Mouse (Mus musculus) embryo, embryonic 10.5 days (tissue): ENCODE measurements around the gene Ap4m1.
"Not testable (repeated sequence)": the region's sequence is repeated elsewhere in the genome, so short reads cannot be mapped to it uniquely, and the experiment has no call there.

Experiments
- DNase-seq: peaks from one replicate; pipeline ENCODE4 v3.0.0-alpha.2; 2015; ENCODE audit warnings: low spot score

The Ap4m1 gene

DNA sequence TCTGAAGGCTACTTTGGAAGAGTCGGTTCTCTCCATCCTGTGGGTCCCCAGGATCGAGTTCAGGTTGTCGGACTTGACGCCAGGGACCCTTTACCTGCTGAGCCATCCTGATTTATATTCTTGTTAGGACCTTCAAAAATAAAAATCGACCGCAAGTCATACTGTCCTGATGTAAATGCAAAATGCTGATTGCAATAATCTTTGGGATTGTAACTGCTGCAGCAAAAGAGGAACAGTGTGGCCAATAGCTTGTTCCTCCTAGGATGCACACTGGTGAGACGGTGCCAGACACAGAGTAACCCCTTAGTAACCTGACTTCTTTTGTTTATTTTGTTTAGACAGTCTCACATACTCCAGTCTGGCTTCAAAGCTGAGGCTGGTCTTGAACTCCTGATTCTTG is 23.7 kb downstream of the Ap4m1 start:
- no peak for DNase-seq

DNA sequence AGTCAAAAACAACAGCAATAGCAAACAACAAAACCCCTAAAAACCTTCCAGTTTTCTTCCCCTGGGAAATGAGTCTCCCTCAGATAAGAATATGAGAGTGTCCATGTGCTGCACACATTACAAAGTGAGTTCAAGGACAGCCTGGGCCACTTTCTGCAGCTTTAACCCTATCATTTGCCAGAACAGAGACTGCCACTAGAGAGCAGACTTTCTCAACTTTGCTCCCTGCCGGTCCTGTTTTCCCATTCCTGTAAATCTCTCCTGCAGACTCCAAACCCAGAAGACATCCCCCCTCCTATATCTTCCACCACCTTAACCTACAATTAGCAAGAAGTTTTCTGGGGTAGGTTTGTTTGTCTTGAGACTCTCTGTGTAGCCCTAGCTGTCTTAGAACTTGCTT is 27.8 kb downstream of the Ap4m1 start:
- DNase-seq = peak; percentile 28

DNA sequence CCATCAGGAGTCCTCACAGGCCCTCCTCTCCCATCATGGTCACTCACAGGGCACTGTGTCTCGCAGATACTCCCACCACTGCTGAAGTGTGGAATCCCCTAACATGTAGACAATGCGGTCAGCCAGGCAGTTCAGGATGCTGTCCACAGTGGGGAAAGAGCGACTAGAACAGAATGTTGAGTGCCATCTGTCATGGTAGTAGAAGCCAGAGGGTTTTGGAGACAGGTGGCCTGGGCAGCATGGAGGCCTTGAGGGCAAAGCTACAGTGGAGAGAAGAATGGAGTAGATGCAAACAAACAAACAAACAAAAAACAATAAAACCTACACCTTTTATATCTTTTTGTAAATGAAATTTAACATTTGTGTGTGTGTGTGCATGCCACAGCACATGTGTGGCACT is 30.3 kb downstream of the Ap4m1 start:
- no peak for DNase-seq

DNA sequence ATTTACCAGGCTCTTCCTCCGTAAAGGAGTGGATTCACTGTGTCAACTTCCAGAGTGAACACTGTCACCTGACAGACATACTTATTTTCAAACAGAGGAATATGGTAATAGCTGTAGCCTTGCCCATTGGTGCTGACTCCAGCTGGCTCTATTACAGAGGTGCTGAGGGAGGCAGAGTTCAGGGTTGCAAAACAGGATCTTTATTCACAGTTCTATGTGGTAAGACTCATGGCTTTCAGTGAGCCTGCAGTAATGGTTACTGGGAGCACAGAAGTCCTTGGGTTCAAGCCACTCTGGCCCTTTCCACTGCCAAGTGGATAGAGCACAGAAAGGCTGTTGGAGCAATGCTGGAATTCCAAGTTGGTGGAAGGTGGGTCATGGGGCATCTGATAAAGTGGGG is 35.5 kb downstream of the Ap4m1 start:
- DNase-seq = no peak

DNA sequence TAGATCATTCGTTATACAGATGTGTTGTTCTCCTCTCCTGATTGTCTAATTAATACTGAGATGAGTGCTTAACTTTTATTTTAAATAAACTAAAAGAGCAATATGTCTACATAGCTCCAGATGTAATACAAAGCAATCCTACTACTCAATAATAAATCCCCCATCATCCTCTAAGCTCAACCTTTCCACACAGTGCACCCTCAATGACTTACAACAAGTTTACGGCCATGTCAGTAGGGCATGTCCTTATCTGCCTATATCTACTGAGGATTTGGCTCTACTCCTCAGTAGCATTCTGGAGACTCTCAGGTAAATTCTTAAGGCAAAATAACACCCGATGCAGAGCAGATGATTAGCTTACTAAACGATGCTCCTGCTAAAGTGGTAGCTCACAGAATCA is 36.1 kb downstream of the Ap4m1 start:
- DNase-seq = no peak

DNA sequence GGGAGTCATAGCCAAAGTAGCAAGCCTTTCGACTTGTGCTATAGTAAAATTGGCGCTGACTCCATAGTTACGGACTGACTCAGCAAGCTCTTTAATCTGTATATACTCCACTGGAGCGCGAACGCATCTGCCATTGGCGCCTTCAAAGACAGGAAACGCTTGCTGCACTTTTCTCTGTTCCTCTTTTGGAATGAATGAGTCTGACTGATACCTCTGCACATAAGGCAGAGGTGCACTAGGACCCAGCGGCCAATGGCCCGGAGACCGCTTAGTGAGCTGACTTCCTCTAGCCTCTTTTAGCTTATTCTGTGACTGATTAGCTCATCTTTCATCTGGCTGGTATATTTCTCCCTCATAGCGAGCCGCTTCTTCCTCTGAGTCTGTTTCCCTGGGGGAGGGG is 44.8 kb downstream of the Ap4m1 start:
- DNase-seq = not testable (repeated sequence)

DNA sequence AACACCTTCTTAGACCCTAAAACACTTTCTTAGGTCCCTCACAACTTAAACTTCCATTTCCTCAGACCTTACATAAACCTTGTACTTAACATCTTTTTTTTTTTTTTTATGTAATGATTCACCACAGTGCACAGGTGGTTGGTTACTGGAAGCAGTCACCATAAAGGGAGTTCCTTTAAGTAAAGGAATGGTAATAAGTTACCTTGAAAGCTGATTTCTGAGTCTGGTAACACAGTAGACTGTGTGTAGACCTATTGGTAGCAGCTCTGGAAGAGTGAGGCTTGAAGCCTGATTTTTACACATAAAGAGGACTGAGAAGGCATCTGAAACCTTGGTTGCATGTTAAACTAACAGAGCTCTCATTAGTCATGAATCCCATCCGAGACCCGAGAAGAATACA is 48.1 kb downstream of the Ap4m1 start:
- DNase-seq = no peak

DNA sequence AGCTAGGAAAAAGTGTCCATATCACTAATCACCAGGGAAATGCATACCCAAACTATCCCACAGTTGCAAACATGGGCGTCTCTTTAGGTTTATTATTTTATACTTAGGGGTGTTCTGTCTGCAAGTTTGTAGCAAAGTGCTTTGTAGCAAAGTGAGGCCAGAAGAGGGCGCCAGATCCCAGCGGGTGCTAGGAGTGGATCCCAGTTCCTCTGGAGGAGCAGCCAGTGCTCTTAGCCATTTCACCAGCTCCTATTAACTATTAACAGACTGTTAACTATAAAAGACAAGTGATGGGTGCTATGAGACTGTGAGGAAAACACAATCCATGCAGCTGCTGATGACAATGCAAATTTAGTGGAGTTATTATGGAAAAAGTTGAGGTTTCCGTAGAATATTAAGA is 50.3 kb downstream of the Ap4m1 start:
- DNase-seq = peak; percentile 80

DNA sequence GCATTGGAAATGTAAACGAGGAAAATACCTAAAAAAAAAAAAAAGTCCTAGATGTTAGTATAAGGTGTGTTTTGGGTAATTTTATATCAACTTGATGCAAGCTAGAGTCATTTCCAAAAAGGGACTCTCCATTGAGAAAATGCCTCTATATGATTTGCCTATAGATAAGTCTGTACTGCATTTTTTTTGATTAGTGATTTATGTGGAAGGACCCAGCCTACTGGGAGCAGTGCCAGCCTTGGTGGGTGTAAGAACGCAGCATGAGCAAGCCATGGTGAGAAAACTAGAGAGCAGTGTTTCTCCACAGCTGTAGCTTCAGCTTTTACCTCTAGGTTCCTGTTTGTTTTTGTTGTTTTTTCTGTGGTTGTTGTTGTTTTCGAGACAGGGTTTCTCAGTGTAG is 51.5 kb downstream of the Ap4m1 start:
- DNase-seq = no peak

DNA sequence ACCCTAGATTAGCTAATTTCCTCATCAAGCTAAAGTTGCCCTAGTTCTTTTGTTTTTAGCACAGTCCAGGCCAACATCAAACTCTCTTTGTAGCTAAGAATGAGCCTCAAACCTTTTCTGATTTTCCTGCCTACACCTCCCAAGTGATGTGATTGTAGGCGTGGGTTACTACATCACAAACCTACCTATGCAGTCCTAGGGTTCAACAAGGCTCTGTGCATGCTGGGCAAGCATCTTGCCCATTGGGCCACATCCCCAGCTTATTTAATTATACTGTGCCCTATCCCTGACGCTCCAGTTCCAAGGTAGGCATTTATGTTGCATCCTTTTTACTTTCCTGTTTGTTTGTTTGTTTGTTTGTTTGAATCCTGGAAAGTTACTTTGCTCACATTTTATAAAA is 53.9 kb downstream of the Ap4m1 start, which contains the start of gene Nxpe5:
Nxpe5 (plus strand) TSS at position 199 of the 400 bp plus-strand sequence.
- DNase-seq = no peak

DNA sequence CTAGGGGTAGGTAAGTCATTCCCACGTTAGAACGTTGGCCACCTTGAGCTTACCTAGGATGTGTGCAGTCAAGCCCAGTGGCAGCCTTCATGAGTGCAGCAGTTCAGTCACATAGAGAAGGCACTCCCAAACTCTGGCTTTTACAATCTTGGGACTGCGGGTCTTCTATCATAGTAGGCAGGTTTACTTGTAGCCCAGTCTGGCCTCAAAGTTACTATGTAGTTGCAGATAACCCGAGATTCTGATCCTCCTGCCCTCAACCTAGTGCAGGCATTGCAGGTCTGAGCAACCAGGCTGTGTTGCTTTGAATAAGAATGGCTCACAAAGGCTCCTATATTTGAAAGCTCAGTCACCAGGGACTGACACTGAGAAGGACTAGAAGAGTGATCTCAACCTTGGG is 54.7 kb downstream of the Ap4m1 start:
- no peak for DNase-seq

DNA sequence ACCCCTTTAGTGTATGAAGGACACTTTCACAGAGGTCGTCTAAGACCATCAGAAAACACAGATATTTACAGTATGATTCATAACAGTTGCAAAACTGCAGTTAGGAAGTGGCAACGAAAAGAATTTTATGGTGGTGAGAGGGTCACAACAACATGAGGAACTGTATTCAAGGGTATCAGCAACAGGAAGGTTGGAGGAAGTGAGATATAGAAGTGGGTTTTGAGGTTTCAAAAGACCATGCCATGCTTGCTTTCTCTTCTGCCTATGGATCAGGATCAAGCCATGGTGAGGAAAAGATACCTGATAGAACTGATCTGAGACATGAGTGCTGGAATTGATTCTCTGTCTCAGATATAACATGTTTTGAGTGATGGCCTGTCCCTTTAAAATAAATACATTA is 55.6 kb downstream of the Ap4m1 start:
- DNase-seq = no peak

DNA sequence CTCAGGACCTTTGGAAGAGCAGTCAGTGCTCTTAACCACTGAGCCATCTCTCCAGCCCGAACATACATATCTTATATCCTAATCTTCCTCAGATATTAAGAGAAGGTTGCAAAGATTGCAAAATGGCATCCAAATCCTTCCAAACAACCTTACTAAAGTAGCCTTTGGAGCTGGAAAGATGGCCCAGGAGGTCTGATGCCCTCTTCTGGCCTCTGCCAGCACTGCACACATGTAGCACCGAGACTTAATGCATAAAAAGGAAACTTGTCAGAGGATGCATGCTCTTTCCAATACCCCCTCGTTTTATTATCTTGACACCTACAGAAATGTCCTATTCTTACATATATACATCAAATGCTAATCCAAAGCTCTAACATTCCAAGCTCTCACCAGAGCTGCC is 56.2 kb downstream of the Ap4m1 start:
- peak; percentile 23 for DNase-seq

DNA sequence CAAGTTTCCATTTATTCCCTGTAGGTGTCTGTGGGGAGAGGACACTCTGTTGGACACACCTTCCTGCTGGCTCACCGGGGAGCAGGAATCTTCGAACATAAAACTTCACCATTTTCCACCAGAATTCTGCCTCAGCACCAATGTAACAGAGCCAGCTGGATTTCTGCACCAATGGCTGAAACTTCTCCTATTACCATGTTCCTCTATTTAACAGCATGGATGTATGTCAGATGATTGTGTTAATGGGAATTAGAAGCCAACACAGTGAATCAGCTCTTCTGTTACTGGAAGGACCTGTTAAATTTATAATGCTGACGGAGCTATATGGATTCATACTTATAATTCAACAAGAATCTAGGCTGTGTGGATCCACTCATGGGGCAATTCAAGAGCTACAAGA is 57.7 kb downstream of the Ap4m1 start:
- DNase-seq = no peak
